Mouse (Mus musculus) spleen, adult 2 months (tissue): Measurements from ENCODE around the gene AU022252.

Experiments used
- CTCF ChIP-seq: fragments of 200-500 bp; IDR thresholded peaks from 2 replicates; pipeline ENCODE4 v1.5.1; 2011; ENCODE audit warnings: mild to moderate bottlenecking, inconsistent platforms; ENCODE audit not compliant: insufficient read depth, insufficient read length, insufficient replicate concordance; ENCODE audit errors: extremely low read depth
- POLR2A ChIP-seq: fragments of 200-500 bp; IDR thresholded peaks from 2 replicates; pipeline ENCODE4 v1.6.1; 2011; ENCODE audit warnings: low read depth, low read length, inconsistent platforms

- TF ChIP-seq CTCF, result no peak
- TF ChIP-seq POLR2A, result no peak
Observed at GRCm38 (mm10) chr4:119181456-119181855, 51.1 kb downstream of the AU022252 start.
